Mouse (Mus musculus) cortical plate, adult 2 months (tissue): ENCODE data around the gene Ptprg.

Experiments
- CTCF ChIP-seq: fragments of 200-500 bp; IDR thresholded peaks from 2 replicates; pipeline ENCODE4 v1.5.1; 2011; ENCODE audit warnings: mild to moderate bottlenecking, control low read depth, low read length; ENCODE audit not compliant: insufficient read depth; ENCODE audit errors: extremely low read depth
- POLR2A ChIP-seq: fragments of 200-500 bp; IDR thresholded peaks from 2 replicates; pipeline ENCODE4 v1.6.1; 2011; ENCODE audit warnings: mild to moderate bottlenecking, low read length, control low read depth; ENCODE audit not compliant: insufficient read depth; ENCODE audit errors: extremely low read depth

- no peak for TF ChIP-seq CTCF
- TF ChIP-seq POLR2A: no peak
These were observed 156.5 kb downstream of the Ptprg start for GRCm38 (mm10) chr14:11709798-11710197.
